Mouse (Mus musculus): ENCODE measurements around the gene Rtn1. TPM values are rescaled to one million over a fixed set of nuclear protein-coding genes. Genes with fewer than 3 reads are reported as not detected.
A peak's percentile ranks its signal among the peaks of the same experiment; 100 is the strongest.
"Not testable (repeated sequence)": the region's sequence is repeated elsewhere in the genome, so short reads cannot be mapped to it uniquely, and the experiment has no call there.

The Rtn1 gene
- total RNA-seq, 2 experiments from 2014 or later: 1.3 TPM; not detected in 1

DNA sequence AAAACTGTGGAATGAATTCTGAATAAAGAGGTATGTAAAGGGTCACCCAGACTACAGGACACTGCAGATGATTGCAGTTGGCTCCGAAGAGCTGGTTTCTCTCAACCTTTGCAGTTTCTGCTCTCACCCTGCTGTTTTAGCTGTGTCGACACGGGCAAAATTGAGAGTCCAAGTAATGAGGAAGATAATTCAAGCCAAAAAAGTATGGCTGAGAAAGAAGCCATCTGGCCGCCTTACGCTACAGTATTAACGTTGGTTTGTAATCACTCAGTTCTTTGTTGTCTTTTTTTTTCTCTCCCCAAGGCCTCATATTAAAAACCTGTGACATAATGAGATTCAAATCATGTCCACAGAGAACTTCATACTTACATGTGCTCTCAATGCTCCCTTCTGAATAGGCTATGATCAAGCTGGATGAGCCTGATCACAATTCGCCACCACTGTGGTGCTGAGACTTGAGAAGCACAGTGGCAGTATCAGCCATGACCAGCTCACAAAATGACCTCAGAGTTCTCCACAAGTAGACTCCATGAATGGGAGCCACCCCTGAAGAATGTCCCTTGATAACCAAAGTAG is 76.9 kb downstream of the Rtn1 start:
- no peak for ATAC-seq (replicated peaks; ENCODE audit: low FRiP score, poor library complexity, severe bottlenecking)

GRCm38 (mm10) chr12:72326087-72326486 is 82.8 kb downstream of the Rtn1 start:
- ATAC-seq (replicated peaks; ENCODE audit: low FRiP score, poor library complexity, severe bottlenecking): no peak

- no peak for ATAC-seq (replicated peaks; ENCODE audit: low FRiP score, poor library complexity, severe bottlenecking)
These were observed 83.8 kb downstream of the Rtn1 start for GRCm38 (mm10) chr12:72325025-72325424.

DNA sequence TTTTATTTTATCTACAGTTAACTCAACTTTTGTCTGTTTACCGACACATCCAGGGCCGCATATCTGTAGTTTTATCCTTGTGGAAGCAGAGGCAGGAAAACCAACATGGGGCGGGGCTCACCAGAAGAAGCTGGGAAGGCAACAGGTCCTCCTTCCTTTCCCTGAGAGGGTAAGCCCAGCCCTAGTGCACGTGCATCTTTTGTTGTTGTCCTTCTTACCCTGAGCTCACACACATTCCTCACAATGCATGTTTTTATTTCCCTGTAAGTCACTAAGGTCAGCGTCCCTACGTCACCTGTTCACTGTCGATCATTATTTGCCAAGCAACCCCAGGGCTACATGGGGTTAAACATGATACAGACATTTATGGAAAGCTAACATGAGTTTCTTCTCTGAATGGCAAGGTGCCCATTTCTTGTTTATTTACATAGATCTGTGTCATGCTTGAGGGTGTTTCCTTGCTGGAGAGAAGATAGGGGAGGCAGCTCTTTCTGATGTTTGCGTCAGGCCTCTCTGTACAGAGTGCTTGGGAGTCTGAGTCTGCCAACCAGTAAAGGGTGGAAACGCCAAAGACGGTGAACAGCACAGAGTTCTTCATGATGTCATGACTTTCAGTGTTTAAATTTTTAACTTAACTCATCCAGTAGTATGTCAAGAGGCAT is 84.5 kb downstream of the Rtn1 start:
- no peak for ATAC-seq (replicated peaks; ENCODE audit: low FRiP score, poor library complexity, severe bottlenecking)

DNA sequence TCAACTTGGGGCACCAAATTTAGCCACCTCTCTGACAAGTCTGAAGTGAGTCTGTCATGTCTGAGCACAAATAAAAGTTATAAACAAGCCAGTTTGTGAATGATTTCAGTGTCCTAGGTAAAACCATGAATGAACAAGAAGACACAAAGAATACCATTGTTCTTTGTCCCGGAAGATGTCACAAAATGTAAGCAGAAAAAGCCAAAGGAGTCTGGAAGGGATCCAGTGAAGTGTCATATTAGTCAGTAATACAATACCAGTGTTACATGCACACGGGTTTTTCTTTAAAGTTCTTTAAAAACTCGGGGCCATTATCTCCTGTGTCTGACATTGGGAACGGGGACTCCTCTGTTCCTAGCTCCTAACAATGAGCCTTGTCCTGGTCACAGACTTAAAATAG is 85.1 kb downstream of the Rtn1 start:
- no peak for ATAC-seq (replicated peaks; ENCODE audit: low FRiP score, poor library complexity, severe bottlenecking)

DNA sequence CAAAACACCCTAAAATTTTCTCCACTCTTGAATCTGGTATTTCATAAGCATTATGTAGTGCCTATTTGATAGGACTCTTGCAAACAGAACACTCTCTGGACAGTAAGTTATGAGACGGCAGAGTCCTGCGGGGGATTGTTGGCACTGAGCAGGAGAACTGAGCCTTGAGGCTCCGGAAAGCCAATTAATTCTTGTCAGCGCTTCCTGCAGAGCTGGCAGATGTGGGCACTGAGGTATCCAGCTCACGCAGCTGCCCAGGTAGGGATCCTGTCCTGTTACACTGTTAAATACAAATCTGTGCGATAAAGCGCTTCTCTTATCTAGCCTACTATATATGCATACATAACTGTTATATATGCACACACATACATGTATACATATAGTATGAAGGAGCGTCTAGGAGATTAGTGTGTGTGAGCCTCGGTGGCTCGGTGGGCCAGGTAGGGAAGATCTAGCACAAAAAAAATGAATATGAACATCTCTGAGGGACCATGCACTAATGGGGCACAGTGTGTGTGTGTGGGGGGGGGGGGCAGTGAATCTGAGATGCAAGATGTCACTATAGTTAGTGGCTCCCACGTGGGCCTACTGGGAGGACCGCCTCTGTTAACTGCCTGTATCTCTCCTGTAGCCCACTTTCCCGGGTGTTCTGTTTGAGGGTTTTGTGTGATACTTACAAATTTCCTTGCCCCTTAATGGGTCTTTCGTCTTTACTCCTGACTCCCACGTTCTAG is 93.0 kb downstream of the Rtn1 start:
- ATAC-seq (replicated peaks; ENCODE audit: low FRiP score, poor library complexity, severe bottlenecking): no peak

DNA sequence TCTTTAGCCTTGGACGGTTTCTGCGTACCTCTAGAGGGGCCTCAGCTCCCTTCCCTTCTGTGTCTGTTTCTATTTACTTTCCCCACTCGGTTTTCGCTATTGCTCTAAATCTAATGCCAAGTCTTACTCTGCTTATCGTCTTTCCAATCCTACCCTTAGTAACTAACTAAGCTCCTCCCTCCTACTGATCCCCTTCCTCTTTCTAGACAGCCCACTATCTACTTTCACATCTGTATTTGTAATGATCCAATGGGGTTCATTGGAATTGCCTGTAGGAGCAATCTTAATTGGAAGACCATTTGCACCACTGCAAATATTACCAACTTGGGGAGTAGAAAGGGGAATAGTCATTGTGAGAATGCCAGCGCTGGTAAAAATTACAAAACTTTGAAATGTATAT is 98.0 kb downstream of the Rtn1 start:
- no peak for ATAC-seq (replicated peaks; ENCODE audit: low FRiP score, poor library complexity, severe bottlenecking)

- ATAC-seq (replicated peaks; ENCODE audit: low FRiP score, poor library complexity, severe bottlenecking): no peak
These were observed 100.3 kb downstream of the Rtn1 start for GRCm38 (mm10) chr12:72308506-72308905.

DNA sequence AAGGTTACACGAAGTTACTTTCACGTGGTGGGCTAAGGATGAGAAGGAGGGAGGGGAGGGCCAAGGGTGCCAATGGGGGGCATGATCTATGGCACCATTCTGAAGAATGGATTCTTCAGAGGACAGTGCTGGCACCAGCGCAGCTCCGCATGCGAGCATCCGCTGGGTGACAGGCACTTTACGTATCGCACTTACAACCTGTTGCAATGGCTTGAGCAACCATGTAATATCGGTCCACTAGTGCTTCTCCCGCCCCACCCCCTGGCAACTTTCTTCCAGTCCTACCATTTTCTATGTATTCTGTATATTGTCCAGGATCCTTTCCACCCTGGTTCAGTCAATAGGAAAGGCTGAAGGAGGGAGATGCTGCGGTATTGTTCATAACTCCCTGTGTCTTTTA is 102.6 kb downstream of the Rtn1 start:
- ATAC-seq (replicated peaks; ENCODE audit: low FRiP score, poor library complexity, severe bottlenecking): no peak

- no peak for ATAC-seq (replicated peaks; ENCODE audit: low FRiP score, poor library complexity, severe bottlenecking)
These were observed 103.4 kb downstream of the Rtn1 start for GRCm38 (mm10) chr12:72305421-72305820.

GRCm38 (mm10) chr12:72304985-72305384 is 103.9 kb downstream of the Rtn1 start:
- ATAC-seq (replicated peaks; ENCODE audit: low FRiP score, poor library complexity, severe bottlenecking): no peak

DNA sequence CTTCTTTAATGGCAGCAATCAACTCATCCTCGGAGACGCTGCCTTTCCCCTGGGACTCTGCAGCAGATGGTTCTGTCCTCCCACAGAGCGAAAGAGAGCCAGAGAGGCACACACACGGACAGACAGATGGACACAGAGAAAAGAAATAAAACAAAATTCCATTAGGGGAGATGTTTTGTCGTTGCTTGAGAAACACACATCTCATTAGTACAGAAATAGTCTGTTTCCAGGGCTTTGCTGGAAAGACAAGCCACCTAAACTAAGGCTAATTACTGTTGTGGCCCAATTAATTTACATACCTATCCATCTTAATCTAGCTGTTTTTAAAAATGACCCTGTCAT is 104.5 kb downstream of the Rtn1 start:
- ATAC-seq (replicated peaks; ENCODE audit: low FRiP score, poor library complexity, severe bottlenecking): no peak

DNA sequence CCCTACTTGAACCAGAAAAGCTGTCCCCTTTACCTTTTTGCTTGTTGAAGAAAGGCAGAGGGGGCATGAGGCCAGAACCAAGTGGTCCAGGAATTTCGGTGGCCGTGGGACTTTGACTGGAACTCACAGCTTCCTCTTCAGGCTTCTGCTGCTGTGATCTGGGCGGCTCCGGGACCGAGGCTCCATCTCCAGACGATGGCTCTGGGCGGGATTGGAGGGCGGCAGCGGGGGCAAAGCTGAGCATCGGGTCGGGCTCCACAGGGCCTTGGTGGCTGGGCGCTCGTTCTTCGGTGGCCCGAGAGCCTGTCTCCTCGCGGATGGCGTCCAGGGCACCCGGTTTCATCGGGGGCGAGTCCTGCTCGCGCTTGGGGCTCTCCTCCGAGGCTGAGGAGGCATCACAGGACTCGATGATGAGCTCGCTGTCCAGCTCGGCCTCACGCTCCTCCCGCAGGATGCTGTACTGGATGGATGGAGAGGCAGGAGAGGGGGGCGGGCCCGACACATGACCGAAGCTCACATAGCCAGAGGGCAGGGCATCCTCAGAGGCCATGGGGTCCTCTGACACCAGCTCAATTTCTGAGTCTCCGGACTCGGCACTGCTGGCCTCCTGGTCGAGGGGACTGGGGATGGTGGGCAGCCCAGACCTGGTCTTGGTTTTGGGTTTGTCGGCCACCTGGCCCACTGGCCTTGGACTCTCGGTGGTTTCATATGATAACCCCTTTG is 105.1 kb downstream of the Rtn1 start:
- 0 out of 2 replicates have a peak, but pooled peaks have one; percentile 30 for ATAC-seq (replicated peaks; ENCODE audit: low FRiP score, poor library complexity, severe bottlenecking)

DNA sequence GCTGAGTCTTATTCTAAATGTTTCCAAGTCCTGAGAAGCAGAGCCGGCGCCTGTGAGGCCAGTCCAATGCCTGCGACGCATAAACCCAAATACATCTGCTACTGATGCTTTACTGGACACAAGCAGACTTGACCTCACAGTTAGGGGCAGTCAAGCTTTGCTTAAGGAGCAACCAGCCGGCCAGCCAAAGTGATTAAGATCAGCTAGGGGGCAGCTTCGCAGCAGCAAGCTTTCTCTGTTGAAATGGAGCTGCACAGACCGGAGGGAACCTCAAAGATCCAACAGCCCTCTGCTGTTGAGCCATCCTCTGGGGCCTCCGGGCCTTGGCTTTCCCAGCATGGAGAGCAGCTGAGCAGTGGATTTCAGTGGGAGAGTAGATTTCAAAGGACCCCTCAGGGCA is 107.4 kb downstream of the Rtn1 start:
- ATAC-seq (replicated peaks; ENCODE audit: low FRiP score, poor library complexity, severe bottlenecking): no peak

DNA sequence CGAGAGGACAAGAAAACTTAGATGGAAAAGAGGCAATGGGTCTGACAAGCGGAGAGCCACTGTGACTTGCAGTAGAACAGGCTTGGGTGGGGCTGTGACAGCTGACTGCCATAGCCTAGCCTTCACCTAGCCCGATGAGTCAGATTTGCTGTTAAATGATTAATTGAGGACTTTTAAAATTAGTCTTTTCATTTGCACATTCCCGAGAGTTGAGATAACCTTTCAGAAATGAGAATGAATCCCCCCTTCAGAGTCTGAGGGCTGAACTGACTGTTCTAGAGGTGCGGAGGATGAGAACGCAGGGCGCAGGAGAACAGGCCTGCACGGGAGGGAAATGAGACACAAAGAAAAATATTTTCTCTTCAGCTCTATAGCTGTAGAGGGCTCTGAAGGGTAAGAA is 107.9 kb downstream of the Rtn1 start:
- no peak for ATAC-seq (replicated peaks; ENCODE audit: low FRiP score, poor library complexity, severe bottlenecking)

GRCm38 (mm10) chr12:72298222-72298621 is 110.6 kb downstream of the Rtn1 start:
- no peak for ATAC-seq (replicated peaks; ENCODE audit: low FRiP score, poor library complexity, severe bottlenecking)

DNA sequence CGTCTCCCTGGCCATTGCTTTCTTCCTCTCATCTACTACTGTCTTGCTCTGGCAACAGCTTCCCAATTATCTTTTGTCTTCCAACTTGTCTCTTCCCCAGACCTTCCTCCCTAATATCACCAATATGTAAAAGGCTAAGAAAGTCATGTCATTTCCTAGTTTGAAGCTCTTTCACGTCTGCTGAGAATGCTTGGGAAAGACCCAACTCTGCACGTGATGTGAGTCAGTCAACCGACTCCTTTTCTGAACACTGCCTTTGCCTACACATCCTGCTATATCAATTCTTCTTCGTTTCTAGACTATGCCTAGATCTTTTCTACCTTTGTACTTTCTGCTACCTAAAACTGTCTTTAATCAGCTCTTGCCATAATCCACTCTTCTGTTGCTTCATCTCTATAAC is 112.3 kb downstream of the Rtn1 start:
- no peak for ATAC-seq (replicated peaks; ENCODE audit: low FRiP score, poor library complexity, severe bottlenecking)

- ATAC-seq (replicated peaks; ENCODE audit: low FRiP score, poor library complexity, severe bottlenecking): not testable (repeated sequence)
These were observed 115.7 kb downstream of the Rtn1 start for GRCm38 (mm10) chr12:72293185-72293584.

GRCm38 (mm10) chr12:72292566-72292965 is 116.3 kb downstream of the Rtn1 start:
- ATAC-seq (replicated peaks; ENCODE audit: low FRiP score, poor library complexity, severe bottlenecking): no peak

DNA sequence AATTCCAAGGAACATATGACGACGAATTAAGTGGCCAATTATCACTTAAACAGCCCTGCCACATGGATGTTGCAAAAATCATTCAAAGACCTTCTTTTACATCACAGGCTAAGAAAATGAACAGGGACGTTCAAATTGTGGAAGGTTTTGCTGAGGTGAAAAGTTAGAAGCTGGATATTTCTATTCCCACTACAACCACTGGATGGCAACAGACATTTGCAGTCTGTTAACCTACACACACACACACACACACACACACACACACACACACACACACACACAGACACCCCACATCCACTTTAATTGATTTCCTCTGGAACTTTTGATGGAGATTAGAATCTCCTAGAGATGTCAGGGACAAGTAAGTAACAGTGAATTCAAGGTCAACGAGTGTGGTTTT is 117.6 kb downstream of the Rtn1 start:
- ATAC-seq (replicated peaks; ENCODE audit: low FRiP score, poor library complexity, severe bottlenecking): no peak

DNA sequence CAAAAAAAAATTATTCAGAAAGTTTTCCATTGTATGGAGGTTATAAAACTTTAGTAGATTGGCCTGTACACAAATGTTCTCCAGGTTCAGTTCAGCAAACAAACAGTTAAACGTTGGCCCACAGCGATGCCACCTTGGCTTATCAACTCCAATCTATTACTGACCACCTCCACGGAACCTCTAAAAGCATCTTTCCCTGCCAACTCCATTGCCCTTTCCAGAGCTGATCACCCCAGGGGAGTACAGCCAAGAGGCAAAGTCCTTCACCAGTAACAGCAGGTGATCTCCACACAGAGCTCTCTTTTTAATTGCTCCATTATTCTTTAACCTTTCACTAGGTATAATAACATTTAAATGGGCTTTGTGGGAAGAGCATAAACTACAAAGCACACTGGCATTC is 120.6 kb downstream of the Rtn1 start:
- no peak for ATAC-seq (replicated peaks; ENCODE audit: low FRiP score, poor library complexity, severe bottlenecking)
